Mouse (Mus musculus): ENCODE results near the gene Cysrt1. TPM values are rescaled to one million over a fixed set of nuclear protein-coding genes. Genes with fewer than 3 reads are reported as not detected.

Cysrt1 gene
- total RNA-seq, 2 experiments from 2014 or later, result not detected

- no peak for ATAC-seq (replicated peaks; ENCODE audit: low FRiP score, poor library complexity, severe bottlenecking)
These were observed 23.8 kb downstream of the Cysrt1 start, which contains the start of gene Fam166a for GRCm38 (mm10) chr2:25218445-25218844. Fam166a (plus strand) TSS chr2:25218745.

DNA sequence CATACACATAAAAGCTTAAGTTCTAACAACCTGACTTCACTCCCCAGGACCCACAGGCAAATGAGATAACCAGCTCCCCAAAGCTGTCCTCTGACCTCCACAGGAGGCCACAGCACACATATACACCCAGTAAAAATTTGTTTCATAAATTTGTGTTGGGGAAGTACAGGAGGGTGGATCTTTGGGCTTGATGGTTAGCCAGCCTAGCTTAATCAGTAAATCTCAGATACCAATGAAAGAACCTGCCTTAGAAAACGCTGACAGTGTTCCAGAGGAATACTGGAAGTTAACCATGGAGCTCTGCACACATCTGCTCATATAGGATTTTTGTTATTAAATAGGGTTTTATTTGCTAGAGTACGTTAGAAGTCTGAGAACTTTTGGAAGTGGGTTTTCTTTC lies 24.6 kb downstream of the Cysrt1 start:
- no peak for ATAC-seq (replicated peaks; ENCODE audit: low FRiP score, poor library complexity, severe bottlenecking)

DNA sequence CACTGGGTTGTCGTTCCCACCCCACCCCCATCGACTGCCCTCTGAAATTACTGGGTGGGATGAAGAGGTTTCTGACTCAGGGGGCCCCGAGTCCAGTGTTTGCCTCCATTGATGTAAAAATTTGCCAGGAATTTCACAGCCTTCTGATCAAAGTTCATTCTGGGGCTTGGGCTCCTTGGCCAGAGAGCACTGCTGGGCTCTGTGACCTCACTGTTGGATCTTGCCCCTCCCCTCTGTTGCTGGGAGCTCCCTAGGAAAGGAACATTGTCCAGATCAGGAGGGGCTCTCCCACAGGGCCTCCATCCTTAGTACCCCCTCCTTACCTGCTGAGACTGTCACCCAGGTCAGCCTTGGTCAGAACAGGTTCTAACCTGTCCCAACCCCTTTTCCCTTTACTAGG lies 27.8 kb downstream of the Cysrt1 start, which contains the start of gene Stpg3:
TSS of gene Stpg3 (minus strand) at position 194 of the 400 bp plus-strand sequence.
- ATAC-seq (replicated peaks; ENCODE audit: low FRiP score, poor library complexity, severe bottlenecking), result no peak

GRCm38 (mm10) chr2:25213266-25213865 lies 28.9 kb downstream of the Cysrt1 start:
- ATAC-seq (replicated peaks; ENCODE audit: low FRiP score, poor library complexity, severe bottlenecking), result no peak

GRCm38 (mm10) chr2:25211121-25211670 lies 31.1 kb downstream of the Cysrt1 start, which contains the start of gene Nelfb:
Nelfb (minus strand) TSS chr2:25211489.
- peak; percentile 92 for ATAC-seq (replicated peaks; ENCODE audit: low FRiP score, poor library complexity, severe bottlenecking)

DNA sequence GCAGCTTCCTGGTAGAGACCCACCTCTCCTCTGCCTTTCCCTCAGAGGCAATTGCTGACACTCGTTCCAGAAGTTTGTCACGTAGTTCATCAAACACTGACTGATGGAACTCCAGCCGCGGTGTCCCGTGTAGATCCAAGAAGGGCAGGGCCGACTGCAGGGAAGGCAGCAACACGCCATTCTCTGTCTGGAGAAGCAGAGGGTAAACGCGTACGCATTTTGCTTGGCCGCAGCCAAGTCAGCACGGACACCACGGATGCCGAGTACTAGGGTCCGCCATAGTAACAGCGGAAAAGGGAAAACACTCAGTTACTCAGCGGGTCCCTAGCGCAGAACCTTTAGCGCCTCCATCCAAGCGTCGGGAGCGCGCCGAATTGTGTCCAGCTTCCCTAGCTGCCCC lies 31.6 kb downstream of the Cysrt1 start:
- ATAC-seq (replicated peaks; ENCODE audit: low FRiP score, poor library complexity, severe bottlenecking), result peak; percentile 53

- no peak for ATAC-seq (replicated peaks; ENCODE audit: low FRiP score, poor library complexity, severe bottlenecking)
These were observed 34.7 kb downstream of the Cysrt1 start for GRCm38 (mm10) chr2:25207593-25207992.

DNA sequence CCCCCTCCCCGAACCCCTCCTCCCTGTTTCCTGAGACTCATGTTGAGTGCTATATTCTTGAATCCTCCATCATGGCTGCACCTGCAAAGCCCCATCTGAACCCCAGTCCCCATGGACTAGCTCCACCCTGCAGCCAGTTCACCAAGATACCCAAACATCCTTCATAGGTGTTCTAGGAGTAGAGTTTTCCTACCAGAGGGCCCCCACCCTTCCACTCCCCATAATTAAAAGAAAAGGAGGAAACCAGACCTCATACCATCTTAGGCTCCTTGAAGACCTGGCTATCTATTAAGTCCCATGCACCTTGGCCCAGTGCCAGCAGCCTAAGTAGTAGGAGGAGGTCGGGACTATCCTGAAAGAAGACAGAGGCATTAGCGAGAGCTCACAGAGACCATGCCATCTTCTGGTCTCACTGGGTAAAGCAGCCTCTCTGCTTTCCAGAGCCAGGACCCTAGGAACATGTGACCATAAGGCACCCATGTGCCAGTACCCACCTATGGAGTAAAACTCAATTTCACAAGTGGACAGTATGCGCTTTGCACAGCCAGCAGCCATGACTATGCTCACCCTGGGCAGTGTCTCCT lies 38.5 kb downstream of the Cysrt1 start:
- ATAC-seq (replicated peaks; ENCODE audit: low FRiP score, poor library complexity, severe bottlenecking), result peak; percentile 53

- no peak for ATAC-seq (replicated peaks; ENCODE audit: low FRiP score, poor library complexity, severe bottlenecking)
These were observed 41.6 kb downstream of the Cysrt1 start for GRCm38 (mm10) chr2:25200631-25201030.

DNA sequence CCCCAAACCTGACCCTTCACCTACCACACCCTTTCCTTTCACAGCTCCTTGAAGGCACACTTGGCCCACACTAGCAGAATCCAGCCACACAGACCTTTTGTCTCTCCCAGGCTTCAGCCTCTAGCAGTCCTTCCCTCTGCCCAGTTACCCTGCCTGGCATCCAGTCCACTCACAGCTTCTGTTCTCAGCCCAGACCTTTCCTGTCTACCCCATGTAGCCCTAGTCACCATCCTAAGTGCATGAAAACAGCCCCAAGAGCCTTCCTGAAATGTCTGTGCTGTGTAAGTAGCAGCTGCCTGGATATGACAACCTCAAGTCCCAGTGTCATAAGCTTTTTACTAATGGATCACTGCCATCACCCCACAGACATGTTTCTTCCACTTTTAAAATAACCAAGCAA lies 44.3 kb downstream of the Cysrt1 start:
- no peak for ATAC-seq (replicated peaks; ENCODE audit: low FRiP score, poor library complexity, severe bottlenecking)

GRCm38 (mm10) chr2:25197191-25197590 lies 45.1 kb downstream of the Cysrt1 start:
- ATAC-seq (replicated peaks; ENCODE audit: low FRiP score, poor library complexity, severe bottlenecking), result no peak

GRCm38 (mm10) chr2:25196172-25196954 lies 45.9 kb downstream of the Cysrt1 start, which contains the start of gene Tor4a:
Tor4a (minus strand) TSS chr2:25196886.
- ATAC-seq (replicated peaks; ENCODE audit: low FRiP score, poor library complexity, severe bottlenecking), result peak; percentile 53; the same call in 1 of the 2 replicates

- peak; percentile 83 for ATAC-seq (replicated peaks; ENCODE audit: low FRiP score, poor library complexity, severe bottlenecking)
These were observed 46.8 kb downstream of the Cysrt1 start for GRCm38 (mm10) chr2:25195211-25196156.

DNA sequence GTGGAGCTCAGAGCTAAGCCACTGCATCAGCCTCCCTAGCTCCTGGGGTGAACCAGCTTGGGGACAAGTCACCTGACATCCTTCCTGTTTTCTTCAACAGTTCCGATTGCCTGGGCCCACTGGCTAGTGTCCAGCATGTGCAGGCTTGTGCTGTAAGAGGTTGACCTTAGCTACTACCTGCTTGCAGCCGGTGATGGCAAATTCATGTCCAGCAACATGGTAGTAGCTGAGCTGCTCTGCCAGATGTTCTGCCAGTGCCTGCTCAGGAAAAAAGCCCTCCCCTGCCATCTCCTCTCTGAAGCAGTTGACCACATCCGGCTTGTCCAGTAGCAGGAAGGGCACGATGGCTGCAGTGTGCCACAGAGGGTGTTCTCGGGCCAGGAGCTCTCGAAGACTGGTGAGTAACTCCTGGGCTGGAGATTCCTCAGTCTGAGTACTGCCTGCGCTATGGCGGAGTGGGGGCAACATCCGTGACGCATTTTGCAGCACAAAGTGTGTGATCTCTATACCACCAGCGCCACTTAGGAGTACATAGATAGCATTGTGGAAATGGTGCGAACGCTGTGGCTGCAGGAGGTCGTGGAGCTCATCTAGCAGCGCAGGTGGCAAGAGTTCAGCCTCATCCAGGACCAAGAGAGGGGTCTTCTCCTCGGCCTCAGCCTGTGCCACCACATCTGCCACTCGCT lies 47.6 kb downstream of the Cysrt1 start:
- no peak for ATAC-seq (replicated peaks; ENCODE audit: low FRiP score, poor library complexity, severe bottlenecking)

DNA sequence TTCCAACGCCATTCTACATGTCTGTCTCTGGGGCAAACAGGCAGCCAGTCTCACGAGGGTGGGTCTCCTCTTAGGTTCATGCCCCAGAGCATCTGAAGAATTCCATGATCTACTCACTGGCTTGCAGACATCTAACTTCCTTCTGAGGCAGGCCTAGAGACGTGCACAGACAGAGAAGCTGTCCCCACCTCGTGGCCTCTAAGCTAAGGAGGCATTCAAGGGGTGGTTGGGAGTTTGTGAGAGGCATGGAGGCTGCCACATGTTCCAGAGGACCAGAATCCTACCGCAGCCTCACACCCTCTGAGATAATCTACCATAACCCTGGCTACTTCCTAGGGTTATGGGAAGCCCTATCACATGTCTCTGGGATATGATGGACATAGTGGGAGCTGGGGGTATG lies 48.2 kb downstream of the Cysrt1 start:
- no peak for ATAC-seq (replicated peaks; ENCODE audit: low FRiP score, poor library complexity, severe bottlenecking)

- peak; percentile 69 for ATAC-seq (replicated peaks; ENCODE audit: low FRiP score, poor library complexity, severe bottlenecking)
These were observed 48.9 kb downstream of the Cysrt1 start for GRCm38 (mm10) chr2:25193330-25193770.
